8 mouse cellular contexts compared by ENCODE assay signal in the genomic region with DNA sequence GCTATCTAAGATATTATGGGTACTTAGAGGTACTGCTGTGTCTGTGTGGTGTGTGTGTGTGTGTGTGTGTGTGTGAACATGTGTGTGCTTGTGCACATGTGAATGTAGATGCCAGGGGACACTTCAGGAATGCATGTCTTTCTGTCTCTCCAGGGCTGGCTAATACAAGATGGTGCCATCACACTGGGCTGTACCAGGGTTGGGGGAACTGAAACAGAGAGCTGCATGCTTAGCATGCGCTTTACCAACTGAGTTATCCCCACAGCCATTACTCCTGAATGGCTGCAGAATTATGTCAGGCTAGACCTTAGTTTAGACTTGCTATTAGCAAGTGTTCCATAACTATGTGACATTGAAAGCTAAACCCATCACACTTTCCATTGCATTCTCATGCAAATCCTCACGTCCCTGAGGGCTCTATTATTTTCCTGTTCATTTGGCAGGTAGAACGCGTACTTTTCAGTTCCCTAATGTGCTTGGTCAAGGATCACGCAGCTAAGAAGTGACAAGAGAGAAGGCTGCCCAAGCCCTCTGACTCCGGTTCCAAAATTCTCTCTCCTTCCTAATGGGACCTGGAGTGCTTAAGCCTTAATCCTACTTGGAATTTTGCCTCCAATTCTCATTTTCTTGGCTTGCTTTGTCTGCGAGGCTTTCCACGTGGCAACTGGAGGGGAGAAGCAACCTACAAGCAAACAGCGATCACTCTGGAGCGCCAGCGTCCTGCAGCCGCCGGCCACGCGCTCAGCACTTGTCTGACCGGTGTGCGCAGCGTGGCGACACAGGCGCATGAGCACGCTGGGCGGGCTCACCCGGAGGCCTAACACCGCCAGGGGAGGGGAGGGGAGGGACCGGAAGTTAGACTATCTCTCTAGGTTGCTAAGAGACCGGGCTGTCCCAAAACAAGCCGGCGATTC. TPM values are rescaled to one million over a fixed set of nuclear protein-coding genes. Genes with fewer than 3 reads are reported as not detected.
DNase-seq lines count a peak whose midpoint lies in the region; ATAC-seq and TF ChIP-seq lines count a peak whose summit lies in the region.

A gene (plus strand): TSS at position 776 of the 914 bp plus-strand sequence.

- WGBS in embryonic facial prominence, embryonic 14.5 days, result 4% methylated on average over 28 of the region's 28 CpGs
- WGBS in heart, adult 2 months, result 5% methylated on average over 28 of the region's 28 CpGs
- WGBS in limb, embryonic 13.5 days, result 4% methylated on average over 28 of the region's 28 CpGs
- WGBS in midbrain, embryonic 16.5 days, result 4% methylated on average over 28 of the region's 28 CpGs

- no peaks in the 10 kb centered on the region for H3K9me3 ChIP-seq in embryonic facial prominence, embryonic 14.5 days (ENCODE audit: control insufficient read depth, low read length)
- no peaks in the 10 kb centered on the region; the same call in 1 of the 2 replicates for H3K9me3 ChIP-seq in limb, embryonic 13.5 days
- H3K9me3 ChIP-seq in midbrain, embryonic 16.5 days (replicated peaks; ENCODE audit: control insufficient read depth, low read length, poor library complexity, severe bottlenecking), result no peaks in the 10 kb centered on the region

- H3K4me3 ChIP-seq in embryonic facial prominence, embryonic 14.5 days (ENCODE audit: low read depth, low read length), result peak within 1 kb of the TSS; percentile 42
- peak within 1 kb of the TSS; percentile 33 for H3K4me3 ChIP-seq in heart, adult 2 months
- H3K4me3 ChIP-seq in limb, embryonic 13.5 days, result peak within 1 kb of the TSS; percentile 46
- H3K4me3 ChIP-seq in midbrain, embryonic 16.5 days (ENCODE audit: low read depth, low read length), result peak within 1 kb of the TSS; percentile 48

- peak; percentile 84 for TF ChIP-seq POLR2A in heart, adult 2 months (IDR thresholded peaks at IDR 0.05; ENCODE audit: insufficient read depth, low read depth, low read length)

- no peaks in the 10 kb centered on the region for H3K36me3 ChIP-seq in embryonic facial prominence, embryonic 14.5 days (ENCODE audit: control insufficient read depth, insufficient read depth, low read length)
- no peaks in the 10 kb centered on the region for H3K36me3 ChIP-seq in heart, adult 2 months (ENCODE audit: control insufficient read depth, insufficient read depth, low read length)
- H3K36me3 ChIP-seq in limb, embryonic 13.5 days, result no peaks in the 10 kb centered on the region
- H3K36me3 ChIP-seq in midbrain, embryonic 16.5 days (ENCODE audit: control insufficient read depth, insufficient read depth, low read length), result no peaks in the 10 kb centered on the region

- intact Hi-C loops in heart, adult 2 months (cut with DNase I), result no loop called here

- ATAC-seq in cerebellum, adult (ENCODE audit: insufficient number of reproducible peaks, low FRiP score, low TSS enrichment), result no peak; the same call in 1 of the 2 replicates
- ATAC-seq in embryonic facial prominence, embryonic 14.5 days (ENCODE audit: low read depth), result peak; percentile 99
- ATAC-seq in limb, embryonic 13.5 days (ENCODE audit: low FRiP score, low read depth), result peak; percentile 97
- ATAC-seq in midbrain, embryonic 16.5 days, result peak; percentile 96

- peak; percentile 62; the same call in 1 of the 2 replicates for TF ChIP-seq EP300 in heart, adult 2 months (IDR thresholded peaks at IDR 0.05; ENCODE audit: insufficient read depth, low read depth, low read length)

- peak within 1 kb of the TSS; percentile 63 for H3K9ac ChIP-seq in embryonic facial prominence, embryonic 14.5 days (ENCODE audit: low read depth, low read length)
- H3K9ac ChIP-seq in heart, adult 2 months (ENCODE audit: low read depth, low read length), result peak within 1 kb of the TSS; percentile 47
- H3K9ac ChIP-seq in limb, embryonic 13.5 days, result peak within 1 kb of the TSS; percentile 65
- H3K9ac ChIP-seq in midbrain, embryonic 16.5 days (ENCODE audit: low read depth, low read length), result peak within 1 kb of the TSS; percentile 54

- peak; percentile 35 to 44 for DNase-seq in cerebellum, adult 18-20 months
- peak; percentile 96 for DNase-seq in embryonic facial prominence, embryonic 14.5 days (ENCODE audit: low spot score)
- DNase-seq in heart, adult 2 months, result peak; percentile 87 to 92
- peak; percentile 88 to 90 for DNase-seq in kidney, adult 8-10 months
- peak; percentile 50 to 81 for DNase-seq in spleen, postnatal 10 days (ENCODE audit: low spot score in 2 of 2)

- no peaks in the 10 kb centered on the region; the same call in 1 of the 2 replicates for H3K27me3 ChIP-seq in embryonic facial prominence, embryonic 14.5 days (replicated peaks; ENCODE audit: control insufficient read depth, insufficient read depth, low read length)
- H3K27me3 ChIP-seq in heart, adult 2 months (ENCODE audit: control insufficient read depth, insufficient read depth, low read length), result no peaks in the 10 kb centered on the region
- no peaks in the 10 kb centered on the region for H3K27me3 ChIP-seq in limb, embryonic 13.5 days
- H3K27me3 ChIP-seq in midbrain, embryonic 16.5 days (ENCODE audit: control insufficient read depth, insufficient read depth, low read depth, low read length), result no peaks in the 10 kb centered on the region; the same call in 1 of the 2 replicates

- peaks cover 4% of the 10 kb centered on the region; the same call in 1 of the 2 replicates for H3K4me1 ChIP-seq in embryonic facial prominence, embryonic 14.5 days (ENCODE audit: control insufficient read depth, insufficient read depth, low read length)
- H3K4me1 ChIP-seq in heart, adult 2 months (ENCODE audit: control insufficient read depth, insufficient read depth, low read length), result peaks cover 3% of the 10 kb centered on the region
- H3K4me1 ChIP-seq in limb, embryonic 13.5 days, result peaks cover 10% of the 10 kb centered on the region; the same call in 1 of the 2 replicates
- H3K4me1 ChIP-seq in midbrain, embryonic 16.5 days (ENCODE audit: control insufficient read depth, insufficient read depth, low read length), result peaks cover 13% of the 10 kb centered on the region

- H3K79me2 ChIP-seq in heart, adult 2 months (replicated peaks; ENCODE audit: control insufficient read depth, insufficient read depth, low read length), result no peaks in the 10 kb centered on the region

- H3K27ac ChIP-seq in embryonic facial prominence, embryonic 14.5 days (replicated peaks; ENCODE audit: low read depth, low read length), result peak within 1 kb of the TSS; percentile 67
- H3K27ac ChIP-seq in heart, adult 2 months, result peak within 1 kb of the TSS; percentile 60
- H3K27ac ChIP-seq in limb, embryonic 13.5 days, result no peak within 1 kb of the TSS; the same call in 1 of the 2 replicates
- H3K27ac ChIP-seq in midbrain, embryonic 16.5 days (ENCODE audit: low read length), result peak within 1 kb of the TSS; percentile 51

- peak; percentile 36 for TF ChIP-seq CTCF in heart, adult 2 months (IDR thresholded peaks at IDR 0.05)

- H3K4me2 ChIP-seq in embryonic facial prominence, embryonic 14.5 days (ENCODE audit: low read depth, low read length), result peak within 1 kb of the TSS; percentile 71
- peak within 1 kb of the TSS; percentile 67 for H3K4me2 ChIP-seq in limb, embryonic 13.5 days (replicated peaks)
- peak within 1 kb of the TSS; percentile 65 for H3K4me2 ChIP-seq in midbrain, embryonic 16.5 days (ENCODE audit: low read length)

RNA-seq across cellular contexts. Expression of the gene that starts here (rescaled TPM):
- polyA plus RNA-seq in embryonic facial prominence, embryonic 14.5 days (2014; fragmentation: Nextera tagmentation; extraction: Ambion mirVana), result 1.4 and 2.4 TPM in 2 replicates
- total RNA-seq in heart, adult 2 months (2021), result under 1 TPM in 1 of 2 experiments, not detected in 1; 0.18 TPM
- 0.18 and 0.37 TPM in 2 replicates for polyA plus RNA-seq in heart, adult 2 months (2012; rRNA removed)
- 0.61 and 0.69 TPM in 2 replicates for polyA plus RNA-seq in limb, embryonic 13.5 days (2015; fragmentation: Nextera tagmentation; extraction: Ambion mirVana)
- 2.9 and 3.5 TPM in 2 replicates for polyA plus RNA-seq in midbrain, embryonic 16.5 days (2015; fragmentation: Nextera tagmentation; extraction: Ambion mirVana)

Comparison
In these comparisons a context has a peak if more than half of its experiments do, and no peak if none do; other contexts are left out.
1. Peak in DNase-seq, H3K4me3 ChIP-seq, H3K27ac ChIP-seq and H3K9ac ChIP-seq in heart, adult 2 months; RNA of the gene not detected or under 1 TPM.
2. Peak in ATAC-seq, H3K4me3 ChIP-seq, H3K9ac ChIP-seq and H3K4me2 ChIP-seq in limb, embryonic 13.5 days; RNA of the gene not detected or under 1 TPM.
3. DNase-seq: peak in every context shown above with its lines; median percentile 96 in embryonic facial prominence, embryonic 14.5 days; 90 in heart, adult 2 months; 89 in kidney, adult 8-10 months; 66 in spleen, postnatal 10 days; 40 in cerebellum, adult 18-20 months.